Mouse (Mus musculus): ENCODE measurements around the gene Rabep1.
"Not testable (repeated sequence)": the region's sequence is repeated elsewhere in the genome, so short reads cannot be mapped to it uniquely, and the experiment has no call there.

Rabep1 gene

DNA sequence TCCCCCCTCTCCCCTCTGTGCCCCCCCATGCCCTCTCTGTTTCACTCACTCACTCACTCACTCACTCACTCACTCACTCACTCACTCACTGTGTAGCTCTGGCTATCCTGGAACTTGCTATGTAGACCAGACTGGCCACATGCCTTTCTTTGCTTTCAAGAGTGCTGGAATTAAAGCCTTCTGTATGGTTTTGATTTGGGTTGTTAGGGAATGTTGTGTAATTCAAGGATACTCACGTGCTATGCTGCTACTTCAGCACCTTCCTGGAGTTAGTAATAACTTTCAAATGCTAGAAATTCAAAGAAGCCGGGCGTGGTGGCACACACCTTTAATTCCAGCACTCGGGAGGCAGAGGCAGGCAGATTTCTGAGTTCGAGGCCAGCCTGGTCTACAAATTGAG is 53.6 kb downstream of the Rabep1 start:
- not testable (repeated sequence) for DNase-seq

DNA sequence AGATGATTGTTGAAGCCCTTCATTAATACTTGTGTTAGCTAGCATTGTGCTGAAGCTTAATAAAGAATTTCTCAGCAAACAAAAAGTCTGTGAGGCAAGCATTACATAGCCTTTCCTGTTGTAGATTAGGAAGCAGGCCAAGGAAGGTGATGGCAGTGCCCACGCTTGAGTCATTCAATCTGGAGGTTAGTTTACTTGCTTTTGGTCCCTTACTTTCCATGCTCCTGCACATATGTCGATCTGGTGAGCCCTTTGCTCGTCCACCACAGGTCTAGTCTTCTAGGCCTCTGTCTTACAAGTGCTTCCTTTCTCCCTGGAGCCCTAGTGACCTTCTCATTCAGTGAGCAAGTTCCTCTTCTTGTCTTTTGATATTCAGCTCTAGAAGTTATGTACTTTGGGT is 62.1 kb downstream of the Rabep1 start:
- peak; percentile 11 for DNase-seq

DNA sequence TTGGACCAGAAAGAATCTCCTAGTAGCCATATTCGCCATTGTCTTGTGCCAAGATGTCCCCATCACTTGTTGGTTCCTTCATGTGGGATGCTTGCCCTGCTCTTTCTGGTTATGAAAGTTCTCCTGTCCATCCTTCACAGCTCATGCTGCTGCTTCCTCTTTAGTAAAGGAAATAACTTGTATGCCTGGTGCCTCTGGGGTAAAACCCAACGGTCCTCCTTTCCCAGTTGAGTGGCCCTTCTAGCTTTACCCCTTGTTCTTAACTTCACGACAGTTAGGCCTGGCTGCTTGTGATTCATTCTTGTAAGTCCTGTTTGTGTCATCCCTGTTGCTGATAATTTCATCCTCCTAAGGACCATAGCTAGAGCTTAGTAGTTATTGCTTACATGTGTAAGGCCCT is 66.7 kb downstream of the Rabep1 start:
- no peak for DNase-seq

DNA sequence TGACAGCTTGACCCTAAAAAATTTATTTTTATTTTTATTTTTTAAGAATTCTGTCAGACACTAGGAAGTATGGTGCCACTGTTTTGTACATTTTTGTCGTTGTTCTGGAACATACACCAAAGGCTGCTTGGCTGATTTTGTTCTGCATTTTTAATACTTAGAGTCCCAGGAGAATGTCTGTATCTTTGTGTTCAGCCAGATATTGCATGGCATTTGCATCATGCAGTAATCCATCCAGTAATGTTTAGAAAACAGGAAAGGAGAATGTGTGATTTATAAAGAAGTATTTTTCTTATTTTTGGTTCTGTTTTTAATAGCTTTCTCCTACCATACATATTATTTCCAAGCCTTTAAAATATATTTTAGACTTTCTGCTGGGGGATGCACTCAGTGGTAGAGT is 67.3 kb downstream of the Rabep1 start:
- DNase-seq = no peak

DNA sequence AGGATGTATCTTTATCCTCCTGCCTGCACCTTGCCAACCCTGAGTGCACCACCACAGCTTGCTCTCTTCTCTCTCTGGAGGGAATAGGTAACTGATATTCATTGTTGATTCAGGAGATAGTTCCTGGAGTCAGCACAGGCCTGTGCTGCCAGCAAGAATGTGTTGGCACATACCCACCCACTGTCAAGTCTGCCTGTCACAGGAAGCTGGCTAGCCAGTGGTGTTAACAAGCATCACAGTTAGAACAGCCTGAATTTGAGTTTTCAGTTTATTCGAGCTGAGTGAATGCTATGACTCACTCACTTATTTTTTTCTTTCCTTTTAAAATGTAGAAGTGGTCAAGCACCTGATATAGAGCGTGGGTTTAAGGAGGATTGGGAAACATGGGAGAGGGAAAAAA is 73.3 kb downstream of the Rabep1 start:
- DNase-seq = peak; percentile 46

DNA sequence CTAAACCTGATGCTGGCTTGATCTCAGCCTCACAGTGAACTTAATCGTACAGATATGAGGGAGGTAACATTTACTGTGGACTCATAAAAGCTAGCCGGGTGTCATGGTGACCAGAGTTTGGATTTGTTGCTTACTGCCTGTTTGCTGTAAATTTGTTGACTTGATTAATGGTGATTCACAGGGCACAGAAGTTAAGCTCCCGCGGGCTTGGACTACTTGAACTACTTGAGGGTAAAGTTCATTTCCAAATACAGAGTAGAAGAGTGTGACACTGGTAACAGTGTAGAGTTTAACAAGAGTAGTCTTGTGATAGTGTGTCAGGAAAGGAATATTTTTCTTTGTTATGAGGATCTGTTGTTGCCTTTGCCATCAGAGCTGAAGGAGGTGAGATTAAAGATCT is 74.9 kb downstream of the Rabep1 start:
- DNase-seq = no peak

DNA sequence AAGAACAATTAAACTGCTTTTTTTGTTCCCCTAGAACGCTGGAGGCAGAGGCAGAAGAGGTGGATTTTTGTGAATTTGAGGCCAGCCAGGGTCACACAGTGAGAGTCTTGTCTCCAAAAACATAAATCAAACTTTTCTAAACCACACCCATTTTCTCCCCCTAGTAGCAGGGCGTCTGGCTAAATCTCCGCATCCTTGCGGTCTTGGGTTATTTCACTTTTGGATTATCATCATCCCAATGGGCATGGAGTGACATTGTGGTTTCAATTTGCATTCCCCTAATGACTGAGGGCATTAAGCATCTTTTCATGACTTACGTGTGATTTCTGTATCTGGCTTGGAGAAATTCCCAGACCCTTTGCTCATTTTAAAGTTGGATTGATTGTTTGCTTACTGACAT is 86.9 kb downstream of the Rabep1 start:
- DNase-seq = no peak

DNA sequence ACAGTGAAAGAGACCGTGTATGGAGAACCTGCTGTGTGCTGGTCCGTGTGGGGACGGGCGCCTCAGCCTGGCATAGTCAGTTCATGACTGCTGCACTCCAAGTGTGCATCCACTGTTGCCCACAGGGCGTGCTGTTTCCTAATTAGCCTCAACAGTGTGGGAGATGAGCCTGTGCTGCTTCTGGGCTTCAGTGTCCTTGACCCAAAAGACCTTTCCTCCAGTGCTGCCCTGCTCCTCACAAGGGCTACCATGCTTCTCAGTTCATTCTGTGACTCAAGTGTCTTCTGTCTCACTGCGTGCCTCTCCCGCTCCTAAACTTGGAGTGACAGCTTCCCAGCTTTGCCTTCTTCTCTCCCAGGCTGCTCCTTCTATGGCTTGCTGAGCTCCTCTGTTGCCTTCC is 90.7 kb downstream of the Rabep1 start:
- DNase-seq = no peak

DNA sequence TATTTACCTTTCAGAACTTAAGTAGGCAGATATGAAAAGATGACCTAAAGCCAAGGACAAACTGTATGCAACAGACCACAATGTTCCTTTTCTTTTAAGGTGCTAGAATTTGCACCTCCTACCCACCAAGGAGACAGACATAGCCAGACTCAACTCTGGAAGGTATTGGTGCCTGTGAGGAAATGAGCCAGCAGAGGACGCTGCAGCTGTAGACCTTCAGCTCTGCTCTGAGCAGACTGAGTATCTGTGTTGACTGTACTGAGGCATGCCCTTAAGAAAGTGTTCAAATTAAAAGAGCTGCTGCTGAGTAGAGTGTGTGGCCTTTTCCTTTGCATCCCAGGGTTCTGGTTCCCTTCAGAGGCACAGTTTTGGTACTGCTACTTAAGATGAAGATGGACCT is 98.0 kb downstream of the Rabep1 start:
- no peak for DNase-seq

DNA sequence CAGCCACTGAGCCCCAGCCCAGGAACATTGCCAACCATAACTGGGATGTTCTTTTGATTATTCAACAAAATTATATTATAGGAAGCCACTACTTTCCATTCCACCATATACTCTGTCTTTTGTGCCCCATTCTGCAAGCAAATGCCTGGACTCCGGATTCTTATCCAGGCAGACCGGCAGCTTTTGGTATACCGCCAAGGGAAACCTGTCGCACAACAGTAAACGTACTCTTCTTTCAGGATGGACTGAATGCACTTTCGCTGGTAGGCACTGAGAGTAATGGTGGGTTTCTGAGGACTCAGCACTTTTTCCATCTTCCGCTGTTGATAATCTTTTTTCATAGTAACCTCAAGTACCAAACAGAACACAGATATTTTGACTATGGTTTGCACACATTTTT is 99.1 kb downstream of the Rabep1 start:
- no peak for DNase-seq

DNA sequence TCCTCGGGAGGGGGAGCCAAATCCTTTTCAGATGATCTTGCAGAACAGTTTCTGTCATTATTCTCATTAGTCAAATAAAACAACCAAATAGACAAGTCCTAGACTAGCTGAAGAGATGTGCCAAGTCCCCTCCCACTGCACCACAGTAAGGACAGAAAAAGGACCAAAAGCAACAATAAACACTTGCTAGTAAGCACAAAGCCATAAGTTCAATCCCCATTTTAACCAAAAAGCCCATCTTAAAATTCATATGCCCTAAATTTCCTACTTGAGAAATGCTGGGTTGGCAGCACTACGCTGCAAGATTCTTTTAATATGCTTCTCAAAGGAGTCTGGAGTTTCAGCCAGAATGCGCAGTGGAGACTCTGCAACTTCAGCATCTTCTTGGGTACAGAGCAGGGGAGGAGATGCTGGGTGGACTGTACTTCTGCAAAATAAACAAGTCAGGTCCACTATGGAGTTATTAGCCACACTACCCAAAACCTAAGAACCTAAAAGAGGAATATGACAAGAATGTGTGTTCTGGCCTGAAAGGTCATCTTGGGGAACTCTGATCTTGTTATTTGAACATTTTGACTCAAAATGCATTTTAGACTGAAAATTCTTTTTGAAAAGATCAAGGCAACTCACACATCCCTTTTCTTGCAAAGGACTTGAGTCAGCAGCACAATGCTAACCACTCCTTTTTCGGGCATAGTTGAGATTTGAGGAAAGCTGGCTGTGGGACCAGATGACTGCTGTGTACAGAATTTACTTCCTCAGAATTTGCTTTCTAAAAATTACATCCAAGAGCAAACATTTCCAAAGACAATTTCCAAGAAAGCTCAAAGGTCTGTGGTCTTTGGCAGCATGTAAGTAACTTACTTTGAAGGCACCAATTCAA is 100.6 kb downstream of the Rabep1 start:
- no peak for DNase-seq

DNA sequence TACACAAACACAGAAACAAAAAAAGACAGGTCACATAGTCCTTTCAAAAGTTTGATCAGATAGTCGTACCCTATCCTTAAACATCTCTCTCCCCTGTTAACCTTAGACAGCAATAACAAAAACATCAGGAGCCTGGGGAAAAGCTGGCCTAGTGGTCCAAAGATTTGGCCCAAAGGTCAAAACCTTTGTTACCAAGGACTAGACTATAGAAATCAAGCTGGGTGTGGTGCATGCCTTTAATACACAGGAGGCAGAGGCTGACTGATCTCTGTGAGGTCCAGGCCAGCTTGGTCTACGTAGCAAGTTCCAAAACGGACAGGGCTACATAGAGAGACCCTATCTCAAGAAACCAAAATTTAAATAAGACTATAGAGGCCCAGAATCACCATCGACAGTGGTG is 110.1 kb downstream of the Rabep1 start:
- DNase-seq = no peak

DNA sequence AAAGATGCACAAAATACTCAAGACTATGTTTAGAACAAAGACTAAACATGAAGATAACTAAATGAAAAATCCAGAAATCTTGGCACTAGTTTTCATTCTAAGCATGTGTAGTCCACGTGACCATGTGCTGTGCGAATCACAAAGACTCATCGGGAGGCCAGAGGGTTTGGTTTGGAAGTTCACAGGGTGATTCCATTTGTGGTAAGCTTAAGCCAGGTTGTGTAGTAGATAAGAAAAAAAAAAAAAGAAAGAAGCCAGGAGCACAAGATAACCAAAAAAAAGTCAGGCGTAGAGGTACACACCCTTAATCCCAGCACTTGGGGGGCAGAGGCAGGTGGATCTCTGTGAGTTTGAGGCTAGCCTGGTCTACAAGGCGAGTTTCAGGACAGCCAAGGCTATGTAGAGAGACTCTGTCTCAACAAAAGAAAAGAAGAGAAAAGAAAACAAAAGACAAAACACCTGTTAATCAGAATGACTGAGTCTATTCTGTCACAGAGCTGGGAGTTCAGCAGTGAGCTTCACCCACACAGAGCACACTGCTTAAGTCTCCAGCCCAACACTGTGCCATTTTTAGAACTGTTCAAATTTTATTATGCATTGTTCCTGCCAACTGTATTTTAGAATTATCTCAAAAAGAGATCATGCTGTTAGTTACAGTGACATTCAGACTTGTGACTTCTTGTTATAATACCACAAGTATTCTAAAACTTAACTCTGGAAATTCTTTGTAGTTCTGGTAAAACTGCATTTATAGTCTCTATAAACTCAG is 116.4 kb downstream of the Rabep1 start:
- no peak for DNase-seq

DNA sequence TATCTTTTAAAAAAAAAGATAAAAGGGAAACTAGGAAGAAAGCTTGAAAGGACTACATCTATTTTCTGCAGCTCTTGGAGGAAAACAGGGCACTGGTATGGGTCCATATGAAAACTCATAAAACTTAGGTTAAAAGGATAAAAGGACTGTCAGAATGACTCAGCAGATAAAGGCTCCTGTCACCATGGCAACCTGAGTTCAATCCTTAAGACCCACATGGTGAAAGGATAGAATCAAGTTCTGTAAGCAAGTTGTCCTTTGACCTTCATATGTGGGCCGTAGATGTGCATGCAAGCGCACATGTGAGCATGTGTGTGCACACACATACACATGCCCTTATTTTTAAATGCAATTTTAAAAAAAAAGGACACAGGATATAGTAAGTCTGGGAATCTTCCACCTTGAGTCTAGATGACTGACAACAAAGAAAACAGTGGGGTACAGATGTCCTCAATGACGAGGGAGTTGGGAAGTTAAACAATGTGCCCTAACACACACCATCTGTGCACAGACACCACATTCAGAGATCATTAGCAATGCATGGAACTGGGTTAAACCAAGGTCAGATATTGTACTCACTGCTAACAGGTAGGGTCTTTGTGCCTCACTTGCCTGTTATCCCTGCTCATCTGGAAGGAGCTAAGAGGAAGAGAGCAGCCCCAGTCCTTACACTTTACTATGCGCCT is 119.8 kb downstream of the Rabep1 start:
- DNase-seq = no peak

DNA sequence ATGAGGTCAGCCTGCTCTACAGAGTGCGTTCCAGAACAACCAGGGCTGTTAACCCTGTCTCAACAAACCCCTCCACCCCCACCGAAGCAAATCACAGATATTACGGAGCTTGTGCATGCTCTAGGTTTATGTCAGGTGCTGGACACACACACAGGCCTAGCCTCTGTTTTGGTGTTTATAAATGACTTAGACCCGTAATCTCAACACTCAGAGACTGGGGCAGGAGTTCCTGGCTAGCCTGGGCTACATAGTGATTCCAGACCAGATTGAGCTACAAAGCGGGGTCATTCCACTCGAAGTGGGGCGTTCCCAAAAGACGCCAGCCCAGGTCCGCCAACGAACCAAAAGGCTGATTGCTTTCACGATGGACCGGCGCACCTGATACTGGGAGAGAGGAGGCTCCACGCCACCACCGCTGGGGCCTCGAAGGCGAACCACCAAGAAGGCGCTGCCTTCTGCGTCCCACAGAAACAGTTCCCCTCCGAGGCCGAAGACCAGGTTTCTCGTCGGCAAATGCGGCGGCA is 124.8 kb downstream of the Rabep1 start:
- DNase-seq = no peak

DNA sequence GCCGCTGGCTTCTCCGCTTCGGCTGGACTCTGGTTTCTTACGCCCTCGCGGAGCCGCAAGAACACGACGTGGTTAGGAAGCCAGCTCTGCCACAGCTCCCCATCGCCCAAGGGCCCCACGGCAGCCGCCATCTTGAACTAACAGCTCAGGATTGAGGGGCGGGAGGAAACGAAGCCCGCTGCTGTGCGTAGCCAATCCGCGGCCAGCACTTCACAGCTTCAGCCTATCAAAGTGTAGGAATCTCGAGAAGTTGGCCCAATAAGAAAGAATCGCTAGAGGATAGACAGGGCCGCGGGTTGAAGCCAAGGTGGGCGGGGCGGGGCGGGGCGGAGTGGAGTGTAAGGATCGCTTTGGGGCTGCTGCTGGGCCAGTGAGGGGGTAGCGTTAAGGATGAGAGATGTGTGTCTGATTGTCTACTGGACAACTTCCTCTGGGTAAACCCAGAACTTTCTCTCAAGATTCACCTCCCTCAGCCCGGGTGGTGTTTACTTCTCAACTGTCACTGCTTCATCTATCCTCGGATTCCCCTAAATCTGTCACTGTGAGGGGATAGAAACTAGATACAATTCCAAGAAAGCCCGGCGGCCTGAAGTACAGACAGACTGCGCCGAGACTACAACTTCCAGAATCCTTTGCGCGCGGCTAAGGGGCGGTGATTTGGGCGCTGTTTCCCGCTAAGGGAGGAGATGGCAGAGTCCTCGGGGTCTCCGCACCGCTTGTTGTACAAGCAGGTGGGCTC is 125.4 kb downstream of the Rabep1 start, which contains the start of the genes Nup88 and Rpain:
TSS of gene Nup88 (minus strand) at position 153 of the 739 bp plus-strand sequence.
TSS of gene Rpain (plus strand) at position 393 of the 739 bp plus-strand sequence.
- peak; percentile 91 for DNase-seq

DNA sequence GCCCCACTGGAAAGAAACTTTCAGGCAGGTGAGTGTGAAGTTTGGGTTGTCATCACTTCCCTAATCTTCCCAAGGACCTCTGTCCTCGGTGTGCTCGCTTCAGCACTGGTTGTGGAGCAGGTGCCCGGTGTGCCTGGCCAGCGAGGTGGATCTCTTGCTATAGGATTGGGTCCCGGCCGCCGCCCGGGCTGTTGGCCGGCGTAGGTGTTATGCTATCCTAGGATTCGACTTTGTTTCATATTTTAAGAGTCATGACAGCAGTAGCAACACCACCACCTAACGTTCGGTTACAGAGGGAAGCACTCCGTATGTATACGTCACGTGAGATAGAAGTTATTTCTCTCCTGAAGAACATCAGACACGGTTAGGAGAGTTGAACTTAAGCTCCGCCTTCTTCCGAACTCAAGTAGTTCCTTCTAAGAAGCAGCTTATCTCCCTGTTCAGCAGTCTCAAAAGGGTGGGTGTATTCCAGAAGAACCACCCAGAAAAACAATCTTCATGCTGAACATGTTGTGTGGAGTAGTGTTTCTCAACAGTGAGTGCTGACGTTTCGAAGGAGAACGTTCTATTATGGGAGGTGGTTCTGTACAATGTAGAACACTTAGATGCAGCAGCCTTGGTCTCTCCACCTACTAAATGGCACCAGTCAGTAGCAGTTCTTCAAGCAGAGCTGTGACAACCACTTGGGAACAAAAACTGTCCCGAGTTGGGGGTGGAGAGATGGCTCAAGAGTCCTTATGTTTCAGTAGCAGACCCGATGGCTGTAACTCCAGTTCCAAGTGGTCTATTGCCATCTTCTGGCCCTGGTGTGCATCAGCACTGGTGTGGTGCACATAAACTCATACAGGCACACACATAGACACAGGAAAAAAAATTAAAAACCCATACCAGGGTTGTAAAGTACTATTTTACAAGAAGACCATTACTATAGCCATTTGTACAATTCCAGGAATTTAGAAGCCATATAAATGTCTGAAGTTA is 126.3 kb downstream of the Rabep1 start:
- no peak for DNase-seq

DNA sequence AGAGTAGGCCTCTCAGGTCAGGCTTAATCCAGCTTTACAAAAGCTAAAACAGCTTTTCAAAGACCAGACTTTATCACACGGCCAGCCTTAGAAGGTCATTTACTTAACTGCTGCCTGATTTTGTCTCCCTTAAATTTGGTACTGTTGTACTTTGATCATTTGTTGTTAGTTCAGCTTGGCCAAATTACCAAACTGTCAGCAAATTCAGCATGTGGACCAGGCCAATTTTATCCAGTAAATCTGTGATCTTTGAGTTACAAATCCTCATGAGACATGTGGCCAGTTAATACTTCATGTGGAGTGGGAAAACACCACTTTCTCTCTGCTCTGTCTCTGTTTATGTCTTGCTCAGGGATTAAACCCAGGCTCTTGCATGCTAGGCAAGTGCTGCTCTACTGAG is 128.0 kb downstream of the Rabep1 start:
- no peak for DNase-seq

DNA sequence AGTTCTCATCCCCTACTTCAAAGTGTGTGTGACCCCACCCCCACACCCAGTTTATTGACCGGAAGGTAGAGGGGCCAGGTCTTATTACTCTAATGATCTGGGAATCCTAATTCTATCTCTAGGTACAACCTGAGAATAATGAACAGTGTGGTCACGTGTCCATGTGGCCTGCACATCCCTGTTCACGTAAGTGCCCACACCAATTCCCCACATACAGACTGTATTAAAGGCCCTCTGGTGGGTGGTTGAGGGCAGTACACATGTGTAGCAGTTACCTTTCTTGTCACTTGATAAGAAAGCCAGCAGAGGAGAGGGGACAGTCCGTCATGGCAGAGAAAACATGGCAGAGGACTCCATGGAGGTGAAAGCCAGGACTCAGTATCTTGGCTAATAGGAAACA is 129.4 kb downstream of the Rabep1 start:
- DNase-seq = no peak

DNA sequence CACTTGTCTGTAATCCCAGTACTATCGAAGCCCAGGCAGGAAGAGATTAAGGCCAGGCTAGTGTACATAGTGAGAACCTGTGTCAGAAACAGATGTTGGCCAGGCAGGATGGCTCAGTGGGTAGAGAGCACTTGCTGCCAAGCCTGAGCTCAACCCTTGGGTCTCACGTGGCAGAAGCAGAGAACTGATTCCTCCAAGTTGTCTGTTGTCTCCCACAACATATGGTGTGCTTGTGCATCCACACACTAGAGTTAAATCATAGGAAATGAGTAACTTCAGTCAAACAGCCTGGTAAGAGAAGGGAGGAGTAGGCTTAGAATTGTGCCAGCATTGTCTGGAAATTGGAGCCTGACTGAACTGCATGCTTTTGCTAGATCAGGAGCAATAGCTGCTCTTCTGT is 130.6 kb downstream of the Rabep1 start:
- peak; percentile 17 for DNase-seq

DNA sequence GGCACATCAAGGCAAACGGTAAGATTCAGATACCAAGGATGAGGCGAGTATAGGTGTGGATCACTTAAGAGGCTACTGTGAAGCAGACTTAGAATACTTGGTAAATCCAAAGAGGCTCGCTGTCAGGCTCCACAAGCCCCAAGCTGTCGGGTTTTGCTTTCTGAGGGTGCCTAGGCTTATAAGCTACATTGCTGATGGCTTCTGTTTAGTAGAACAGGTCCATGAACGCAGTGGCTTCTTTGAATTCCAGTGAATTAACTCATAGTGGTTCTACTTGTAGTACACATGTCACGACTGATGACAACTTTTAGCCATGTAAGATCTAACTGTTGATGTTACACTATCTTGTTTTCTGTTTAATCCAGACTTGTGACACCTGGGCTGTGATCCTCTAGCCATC is 132.7 kb downstream of the Rabep1 start:
- no peak for DNase-seq
